Mouse (Mus musculus) skeletal muscle tissue, postnatal 0 days (tissue): ENCODE results near the gene Gm20532. TPM values are rescaled to one million over a fixed set of nuclear protein-coding genes. Genes with fewer than 3 reads are reported as not detected.
A peak's percentile ranks its signal among the peaks of the same experiment; 100 is the strongest.

Source experiments
- microRNA counts: library from miRNA; unstranded; fragments of <30 nt; microRNA quantifications from one replicate; lab custom pipeline; 2015
- microRNA-seq, 2 experiments: library from miRNA; unstranded; fragments of <30 nt; microRNA quantifications; one replicate each; pipeline ENCODE4; 2016
- polyA plus RNA-seq: library from polyadenylated mRNA; unstranded; fragments of >200 nt; fragmentation: Nextera tagmentation; extraction: Ambion mirVana; gene quantifications from 2 replicates; pipeline ENCODE4 v1.2.1, GENCODE M21; 2015

Gene Gm20532
- not detected in 2 replicates for polyA plus RNA-seq

GRCm38 (mm10) chr2:26586294-26587043 is at the start of gene Gm20532:
Gm20532 (plus strand) TSS chr2:26586639.

DNA sequence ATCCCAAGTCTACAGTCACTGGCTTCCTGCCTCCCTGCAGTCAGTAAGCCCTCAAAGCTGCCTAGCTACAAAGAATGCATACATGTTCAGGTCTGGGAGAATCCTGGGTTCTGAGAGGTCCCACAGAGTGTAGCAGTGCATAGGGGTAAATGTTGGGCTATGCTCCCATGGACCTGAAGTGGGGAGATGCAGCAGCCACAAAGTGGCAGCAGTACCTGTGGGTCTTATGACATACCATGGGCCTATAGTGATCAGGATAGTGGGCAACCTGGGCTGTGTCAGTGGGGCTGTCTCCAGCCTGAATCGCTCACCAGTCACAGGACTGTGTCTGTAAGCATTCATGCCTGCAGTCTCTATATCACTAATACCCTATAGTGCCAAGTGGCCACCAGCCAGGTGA is 6.7 kb upstream of the Gm20532 start, which contains the start of gene Egfl7:
Gene Egfl7 (plus strand): TSS at position 301 of the 400 bp plus-strand sequence.

DNA sequence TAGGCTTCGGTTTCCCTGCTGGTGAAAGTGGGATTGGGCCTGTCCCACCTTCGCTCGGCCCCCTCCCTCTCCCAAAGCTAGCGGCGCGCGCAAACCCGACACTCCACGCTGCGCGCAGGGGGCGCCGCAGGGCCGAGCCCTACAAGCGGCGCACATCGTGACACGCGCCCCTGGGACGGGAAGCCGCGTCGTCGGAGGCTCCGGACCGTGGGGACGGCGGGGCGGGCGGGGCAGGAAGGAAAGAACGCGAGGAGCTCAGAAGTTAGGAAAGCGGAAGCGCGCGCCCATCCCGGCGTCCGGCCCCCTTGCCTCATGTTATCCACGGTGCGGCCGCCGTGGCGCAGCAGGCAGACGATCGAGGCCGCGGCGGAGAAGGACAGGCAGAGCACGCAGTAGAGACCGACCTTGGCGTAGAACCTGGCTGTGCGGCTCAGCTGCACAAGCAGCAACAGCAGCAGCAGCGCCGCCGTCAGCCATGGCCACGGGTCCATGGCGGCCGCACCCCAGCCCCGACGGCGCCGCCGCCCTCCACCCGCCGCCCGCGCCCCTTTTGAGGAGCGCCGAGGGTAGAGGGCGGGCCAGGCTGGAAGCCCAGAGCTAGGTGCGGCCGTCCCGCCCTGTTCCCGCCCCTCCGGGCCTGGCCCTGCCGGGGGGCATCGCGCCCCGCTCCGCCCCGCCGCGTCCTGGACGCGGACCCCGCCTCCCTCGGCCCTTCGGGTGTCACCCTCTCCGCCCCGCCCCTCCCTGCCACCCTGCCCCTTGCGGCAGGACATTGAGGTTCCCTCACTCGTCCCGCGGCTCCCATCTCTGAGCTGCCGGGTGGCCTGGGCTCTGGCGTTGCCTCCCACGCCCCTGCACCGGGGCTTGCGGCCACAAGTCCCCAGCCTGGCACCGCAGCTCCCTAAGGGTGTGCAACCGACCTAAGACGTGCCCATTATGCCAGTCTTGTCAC is 17.6 kb downstream of the Gm20532 start, which contains the start of gene Agpat2:
Gene Agpat2 (minus strand): TSS at position 698 of the 952 bp plus-strand sequence.

DNA sequence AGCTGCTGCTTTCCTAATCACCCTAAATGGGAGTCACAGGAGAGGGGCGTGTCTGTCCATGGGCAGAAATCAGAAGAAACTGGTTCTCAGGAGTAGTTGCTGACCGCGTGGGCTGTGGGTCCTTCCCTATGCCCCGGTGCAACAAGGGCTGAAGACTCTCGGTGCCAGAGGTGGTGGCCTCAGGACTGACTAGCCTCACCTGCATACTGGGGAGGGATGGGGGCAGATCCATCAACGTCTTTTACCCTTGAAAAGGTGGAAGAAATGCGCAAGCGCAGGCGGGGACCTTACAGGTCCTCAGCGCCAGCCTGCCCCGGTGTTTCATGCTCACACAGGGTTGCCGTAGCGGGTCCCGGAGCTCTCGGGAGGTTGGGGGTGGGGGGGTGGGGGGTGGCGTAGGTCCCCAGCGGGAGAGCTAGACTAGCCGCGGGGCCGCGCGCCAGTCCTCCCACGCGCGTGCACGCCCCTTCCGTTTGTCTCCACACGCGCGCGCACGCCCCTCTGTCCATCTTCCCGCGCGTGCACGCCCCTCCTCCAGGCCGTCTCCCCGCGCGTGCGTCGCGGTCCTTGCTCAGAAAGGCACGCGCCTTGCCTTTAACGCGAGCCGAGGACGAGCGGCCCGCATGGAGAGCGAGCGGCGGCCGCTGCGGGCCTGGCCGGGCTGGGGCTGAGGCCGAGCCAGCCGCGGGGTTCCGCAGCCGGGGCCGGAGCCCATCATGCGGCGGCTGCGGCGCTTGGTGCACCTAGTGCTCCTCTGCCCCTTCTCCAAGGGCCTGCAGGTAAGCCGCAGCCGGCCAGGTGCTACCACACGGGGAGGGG is 41.7 kb downstream of the Gm20532 start, which contains the start of gene Fam69b:
Gene Fam69b (plus strand): TSS at position 537 of the 819 bp plus-strand sequence.

GRCm38 (mm10) chr2:26671182-26671581 is 84.7 kb downstream of the Gm20532 start, which contains the start of gene Lcn4:
Lcn4 (minus strand) TSS chr2:26671282.

MicroRNAs encoded within 50 kb of the gene (microRNA counts, 519-probe panel; counts per million panel counts)
- 7,628 counts per million, percentile 98 among the panel's probes with 10 or more counts for microRNA mmu-miR-126-3p (lab: Ali Mortazavi, UCI)
- 4,421 counts per million, percentile 82 among the panel's probes with 10 or more counts for microRNA mmu-miR-126-5p (lab: Ali Mortazavi, UCI)

Small RNA genes lying within 50 kb of the gene (microRNA-seq; reads per million reads assigned to microRNA genes)
- 0.41 to 1.5 reads per million in 2 experiments for gene Mir126a
- 0 reads per million in 2 experiments for gene Mir126b

Other genes starting within 250 kb of the Gm20532 start
- 19.7 and 21.2 TPM in 2 replicates for gene Dnlz, start 234.5 kb upstream of the Gm20532 start, polyA plus RNA-seq
- gene Card9, start 225.7 kb upstream of the Gm20532 start, polyA plus RNA-seq = 0.59 and 0.94 TPM in 2 replicates
- 7.9 and 11.8 TPM in 2 replicates for gene Snapc4, start 206.0 kb upstream of the Gm20532 start, polyA plus RNA-seq
- 36.1 and 43.0 TPM in 2 replicates for gene Entr1, start 197.3 kb upstream of the Gm20532 start, polyA plus RNA-seq
- gene Pmpca, start 197.3 kb upstream of the Gm20532 start, polyA plus RNA-seq = 92.2 and 94.2 TPM in 2 replicates
- gene Inpp5e, start 177.4 kb upstream of the Gm20532 start, polyA plus RNA-seq = 8.2 and 8.8 TPM in 2 replicates
- gene Sec16a, start 141.4 kb upstream of the Gm20532 start, polyA plus RNA-seq = 7.7 and 8.2 TPM in 2 replicates
- 7.0 and 7.3 TPM in 2 replicates for gene Notch1, start 70.0 kb upstream of the Gm20532 start, polyA plus RNA-seq
- 109 and 112 TPM in 2 replicates for gene Egfl7, start 6.6 kb upstream of the Gm20532 start, polyA plus RNA-seq
- gene Agpat2, start 17.8 kb downstream of the Gm20532 start, polyA plus RNA-seq = 10.3 and 69.3 TPM in 2 replicates
- gene Fam69b, start 41.8 kb downstream of the Gm20532 start, polyA plus RNA-seq = 3.7 and 3.8 TPM in 2 replicates
- gene Lcn4, start 84.6 kb downstream of the Gm20532 start, polyA plus RNA-seq = not detected in 2 replicates